Mouse (Mus musculus) mouse embryonic stem cell (cell line): Measurements from ENCODE around the gene Gorasp2.

Source experiments
- in situ Hi-C, 2 experiments: fragments of 300-500 bp; cut with MboI; formaldehyde crosslinking; loops; 1 replicate in 1 of 2; 3 replicates in 1 of 2; pipeline ENCODE4 v1.14.3; 2019 to 2020; ENCODE audit warnings: low sequenced_read_pairs in 2 of 2, low pct_unique_long_range_greater_than_20kb in 1 of 2, mixed read lengths in 1 of 2; ENCODE audit not compliant: unreplicated experiment in 1 of 2

The Gorasp2 gene

DNA sequence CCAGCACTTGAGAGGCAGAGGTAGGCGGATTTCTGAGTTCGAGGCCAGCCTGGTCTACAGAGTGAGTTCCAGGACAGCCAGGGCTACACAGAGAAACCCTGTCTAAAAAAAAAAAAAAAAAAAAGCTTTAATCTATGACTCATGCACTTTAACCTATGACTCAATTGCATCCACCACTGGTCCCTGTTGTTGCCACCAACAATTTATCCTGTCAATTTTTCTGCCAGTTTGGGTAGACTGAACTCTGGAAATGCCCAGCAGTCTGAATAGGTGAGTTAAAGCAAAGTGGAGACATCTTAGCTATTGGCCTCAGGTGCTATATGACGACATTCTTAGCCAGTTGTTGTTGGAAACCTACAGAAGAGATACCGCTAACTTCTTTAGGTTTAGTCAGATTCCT is 11.9 kb upstream of the Gorasp2 start:
- in situ Hi-C loops: no loop called here

DNA sequence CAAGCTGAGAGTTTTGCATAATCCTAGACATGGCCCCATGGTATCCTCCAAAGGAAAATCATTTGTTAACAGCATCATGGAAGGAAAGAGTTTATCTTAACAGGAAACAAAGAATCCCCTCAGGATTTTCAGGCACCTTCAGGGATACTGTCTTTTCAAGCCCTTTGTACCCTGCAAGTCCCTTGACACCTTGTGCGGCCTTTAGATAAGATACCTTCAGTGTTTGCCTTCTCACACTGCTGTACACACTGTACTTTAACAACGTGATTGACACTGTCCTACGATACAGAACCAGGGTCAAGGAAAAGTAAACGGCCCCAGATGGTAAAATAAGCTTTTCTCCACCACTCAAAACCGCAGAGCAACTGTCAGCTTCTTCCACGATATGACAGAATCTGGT is 9.6 kb upstream of the Gorasp2 start:
- in situ Hi-C loops: no loop called here

GRCm38 (mm10) chr2:70657083-70657482 is 4.3 kb upstream of the Gorasp2 start:
- in situ Hi-C loops: no loop called here

DNA sequence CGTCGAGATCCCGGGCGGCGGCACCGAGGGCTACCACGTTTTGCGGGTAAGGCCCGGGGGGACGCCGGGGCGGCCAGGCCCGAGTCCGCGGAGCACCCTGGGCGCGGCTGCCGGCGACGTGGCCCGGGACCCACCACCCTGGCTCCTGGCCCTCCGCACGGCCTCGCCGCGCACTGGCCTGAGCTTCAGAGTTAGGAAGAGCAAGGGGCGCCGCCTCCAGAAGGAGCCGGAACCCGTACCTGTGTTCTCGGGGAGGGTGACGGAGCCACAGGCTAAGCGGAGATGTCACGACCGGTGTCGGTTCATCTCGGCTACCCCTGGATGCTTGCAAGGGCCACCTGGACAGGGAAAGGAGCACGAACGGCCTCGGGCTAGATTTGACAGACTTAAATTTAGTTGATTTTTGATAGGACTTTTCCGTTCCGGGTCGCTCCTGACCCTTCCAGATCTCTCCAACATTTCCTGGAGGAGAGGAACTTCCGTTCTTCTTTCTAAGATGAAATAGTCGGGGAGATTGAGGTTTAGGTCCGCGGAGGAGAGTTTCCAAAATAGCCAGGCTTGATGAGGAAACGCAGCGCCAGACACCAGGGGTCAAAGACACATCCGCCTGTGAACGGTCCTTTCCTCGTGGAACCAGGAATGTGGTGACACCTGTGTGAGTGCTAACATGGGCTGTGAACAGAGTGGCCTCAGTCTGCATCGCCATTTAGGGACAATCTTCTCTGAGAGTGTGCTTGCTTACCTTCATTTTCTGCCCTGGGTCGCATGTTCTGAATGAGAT is 529 bp downstream of the Gorasp2 start, which contains the start of gene Gm26558:
Gene Gm26558 (minus strand): TSS at position 394 of the 781 bp plus-strand sequence.
- in situ Hi-C loops: no loop called here

- in situ Hi-C loops: no loop called here
Measured at GRCm38 (mm10) chr2:70663764-70664163, 2.4 kb downstream of the Gorasp2 start.

- in situ Hi-C loops: no loop called here
Measured at GRCm38 (mm10) chr2:70667016-70667415, 5.6 kb downstream of the Gorasp2 start.

DNA sequence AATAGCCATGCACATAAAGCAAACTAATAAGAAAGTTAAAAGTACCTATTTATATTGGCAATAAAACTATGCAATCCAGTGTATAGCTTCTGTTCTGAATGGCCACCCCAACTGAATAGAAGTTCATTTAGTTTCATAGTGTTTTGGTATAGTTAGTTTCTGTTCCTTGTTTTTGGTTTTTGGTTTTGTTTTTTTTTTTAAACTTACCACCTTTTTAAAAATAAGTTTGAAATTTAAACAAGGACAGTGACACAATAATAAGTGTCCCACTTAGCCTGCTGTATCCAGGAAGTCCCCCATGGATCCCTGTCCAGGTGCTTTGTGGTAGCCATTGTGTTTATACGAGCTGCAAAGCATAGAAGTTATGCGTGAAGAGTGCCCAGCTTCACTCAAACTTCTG is 7.9 kb downstream of the Gorasp2 start:
- in situ Hi-C loops: no loop called here

GRCm38 (mm10) chr2:70669896-70670295 is 8.5 kb downstream of the Gorasp2 start:
- in situ Hi-C loops: no loop called here

DNA sequence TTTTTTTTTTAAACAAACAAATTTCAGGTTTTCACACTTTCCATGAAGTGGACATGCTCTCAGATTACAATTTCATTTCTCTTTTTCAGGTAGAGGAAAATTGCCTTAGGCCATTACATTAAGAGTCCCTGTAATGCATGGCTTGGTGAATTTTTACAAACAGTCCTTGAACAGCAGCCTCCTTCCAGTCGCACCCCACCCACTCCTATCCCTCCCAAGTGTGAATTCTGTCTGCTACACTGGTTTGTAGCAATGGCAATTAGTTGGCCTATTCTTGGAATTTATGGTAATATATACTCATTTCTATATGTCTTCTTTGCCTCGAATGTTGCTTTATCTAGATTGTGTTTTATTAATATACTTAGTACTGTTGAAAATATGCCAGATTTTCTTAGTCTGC is 11.1 kb downstream of the Gorasp2 start:
- in situ Hi-C loops: no loop called here

GRCm38 (mm10) chr2:70673445-70674126 is 12.2 kb downstream of the Gorasp2 start:
- in situ Hi-C loops: no loop called here

DNA sequence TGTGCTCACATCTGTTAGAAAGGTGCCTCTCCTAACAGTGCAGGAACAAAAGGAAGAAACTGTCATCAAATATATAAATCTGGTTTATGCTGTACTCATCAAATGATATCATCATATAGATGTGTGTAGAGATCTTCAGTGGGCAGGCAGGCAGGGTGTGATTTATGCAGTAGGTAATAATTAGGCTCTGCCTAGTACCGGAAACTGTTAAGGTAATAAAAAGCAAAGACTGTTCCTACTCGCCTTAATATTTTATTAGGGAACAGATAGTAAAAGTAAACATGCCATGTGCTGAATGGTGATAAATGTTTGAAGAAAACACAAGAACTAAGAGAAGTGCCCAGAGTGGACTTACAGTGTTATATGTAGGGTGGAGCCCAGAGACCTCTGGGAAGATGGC is 20.9 kb downstream of the Gorasp2 start:
- in situ Hi-C loops: loop anchor here in 1 of 2 experiments (25.0 kb wide), 1 partner anchor 355 kb away; no protein-coding TSS in a partner anchor

- in situ Hi-C loops: loop anchor here in 1 of 2 experiments (25.0 kb wide), 1 partner anchor 349 kb away; no protein-coding TSS in a partner anchor
Measured at GRCm38 (mm10) chr2:70688454-70689078, 27.2 kb downstream of the Gorasp2 start.

- in situ Hi-C loops: loop anchor here in 1 of 2 experiments (10.0 to 25.0 kb wide), 2 partner anchors 347 to 425 kb away; partner anchors contain the start of gene Cybrd1
Measured at GRCm38 (mm10) chr2:70690195-70690594, 28.8 kb downstream of the Gorasp2 start.

- in situ Hi-C loops: loop anchor here in 1 of 2 experiments (10.0 to 25.0 kb wide), 2 partner anchors 342 to 419 kb away; partner anchors contain the start of gene Cybrd1
Measured at GRCm38 (mm10) chr2:70695712-70696111, 34.3 kb downstream of the Gorasp2 start.

DNA sequence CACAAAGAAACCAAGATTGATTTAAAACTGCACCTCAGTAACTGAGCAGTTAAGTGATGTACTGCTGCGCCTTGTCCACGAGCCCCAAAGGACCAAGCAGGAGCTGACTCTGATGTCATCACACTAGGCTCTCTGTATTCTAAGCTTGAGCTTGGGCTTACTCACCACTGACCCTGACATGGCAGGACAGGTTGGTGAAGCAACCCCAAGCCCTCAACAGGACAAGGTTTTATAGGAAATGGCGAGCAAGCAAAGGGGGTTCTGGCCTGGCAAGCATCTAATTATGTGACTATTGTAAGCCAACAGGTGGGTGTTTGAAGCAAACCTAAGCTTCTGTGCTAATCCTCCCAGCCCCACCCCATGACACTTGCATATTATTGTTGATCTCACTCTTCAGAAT is 39.5 kb downstream of the Gorasp2 start:
- in situ Hi-C loops: loop anchor here in 1 of 2 experiments (10.0 kb wide), 1 partner anchor 344 kb away; no protein-coding TSS in a partner anchor

GRCm38 (mm10) chr2:70701571-70701970 is 40.2 kb downstream of the Gorasp2 start:
- in situ Hi-C loops: loop anchor here in 1 of 2 experiments (10.0 kb wide), 1 partner anchor 343 kb away; no protein-coding TSS in a partner anchor

GRCm38 (mm10) chr2:70702403-70702802 is 41.0 kb downstream of the Gorasp2 start:
- in situ Hi-C loops: loop anchor here in 1 of 2 experiments (10.0 kb wide), 1 partner anchor 342 kb away; no protein-coding TSS in a partner anchor

- in situ Hi-C loops: loop anchor here in 1 of 2 experiments (10.0 kb wide), 1 partner anchor 336 kb away; no protein-coding TSS in a partner anchor
Measured at GRCm38 (mm10) chr2:70708986-70709730, 47.8 kb downstream of the Gorasp2 start.
